Mouse (Mus musculus): ENCODE measurements around the gene Arhgap24. TPM values are rescaled to one million over a fixed set of nuclear protein-coding genes. Genes with fewer than 3 reads are reported as not detected.
"Not testable (repeated sequence)": the region's sequence is repeated elsewhere in the genome, so short reads cannot be mapped to it uniquely, and the experiment has no call there.

Gene Arhgap24
- total RNA-seq, 2 experiments from 2014 or later, result 17.2 to 33.0 TPM

DNA sequence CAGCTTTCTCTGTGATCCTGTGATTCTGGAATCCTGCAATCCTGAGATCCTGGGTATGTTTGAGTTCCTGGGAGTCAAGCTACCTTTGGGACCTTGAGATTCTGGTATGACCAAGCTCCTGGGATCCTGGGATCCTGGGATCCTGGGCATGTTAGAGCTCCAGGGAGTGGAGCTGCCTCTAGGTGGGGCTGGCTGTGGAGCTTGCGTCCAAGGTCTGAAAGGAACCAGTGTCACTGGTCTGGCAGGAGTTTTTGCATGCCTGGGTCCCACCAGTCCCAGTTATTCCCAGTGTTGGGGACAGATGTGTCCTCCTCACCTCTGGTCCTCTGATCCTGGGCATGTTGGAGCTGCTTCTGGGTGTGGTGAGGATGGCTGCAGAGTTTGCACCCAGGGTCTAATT lies 372.6 kb downstream of the Arhgap24 start:
- DNase-seq, result no peak
- intact Hi-C loops (cut with DNase I), result no loop called here

DNA sequence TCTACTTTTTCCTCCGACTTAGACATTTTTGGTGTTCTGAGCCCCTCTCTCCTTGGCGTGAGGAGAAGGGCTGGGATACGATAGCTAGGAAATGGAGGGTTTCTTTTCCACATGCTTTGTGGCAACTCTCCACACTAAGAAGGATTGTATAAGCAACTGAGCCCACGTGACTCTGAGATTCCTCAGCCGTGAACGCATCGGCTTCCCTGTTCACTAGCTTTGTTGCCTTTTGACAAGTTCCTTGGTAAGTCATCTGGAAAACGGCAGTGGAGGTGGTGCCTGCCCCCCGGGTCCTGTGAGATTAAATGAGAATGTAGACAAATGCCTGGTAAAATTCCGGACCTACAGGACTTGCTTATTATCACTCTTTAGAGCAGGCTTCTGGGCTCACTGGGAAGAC lies 374.6 kb downstream of the Arhgap24 start:
- DNase-seq, result no peak
- intact Hi-C loops (cut with DNase I), result no loop called here

DNA sequence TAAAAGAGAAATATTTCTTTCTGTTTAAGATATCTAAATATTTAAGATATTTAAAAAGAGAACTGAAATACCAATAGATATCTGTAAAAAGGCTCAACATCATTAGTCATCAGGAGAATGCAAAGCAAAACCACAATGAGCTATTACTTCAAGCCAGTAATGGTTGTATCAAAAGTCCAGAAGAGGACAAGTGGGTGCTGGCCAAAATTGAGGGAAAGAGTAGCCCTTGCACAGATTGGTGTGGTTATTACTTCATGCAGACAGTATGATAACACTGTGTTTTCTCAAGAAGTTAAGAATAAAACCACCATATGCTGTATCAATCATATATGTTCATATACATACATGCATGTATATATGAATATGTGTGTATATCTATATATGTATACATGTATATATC lies 376.9 kb downstream of the Arhgap24 start:
- no peak for DNase-seq
- intact Hi-C loops (cut with DNase I), result no loop called here

DNA sequence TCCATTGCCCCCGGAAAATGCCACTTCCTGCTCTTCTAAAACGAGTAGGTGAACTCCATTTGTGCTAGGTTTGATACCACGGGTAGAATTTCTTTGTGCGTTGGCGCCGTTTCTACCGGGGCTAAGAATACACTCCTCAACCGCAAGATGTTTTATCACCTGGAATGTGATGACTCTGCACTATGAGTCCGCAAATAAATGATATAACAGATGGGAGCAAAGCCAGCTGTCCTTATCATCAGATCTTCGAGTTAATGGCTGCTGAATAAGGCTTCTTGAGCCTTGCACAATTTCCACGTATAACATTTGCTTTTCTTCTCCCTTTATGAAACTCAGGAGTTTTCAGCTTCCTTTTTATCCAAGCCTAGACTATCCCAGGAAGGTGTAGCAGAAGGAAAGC lies 378.6 kb downstream of the Arhgap24 start:
- intact Hi-C loops (cut with DNase I), result no loop called here
- no peak for DNase-seq

DNA sequence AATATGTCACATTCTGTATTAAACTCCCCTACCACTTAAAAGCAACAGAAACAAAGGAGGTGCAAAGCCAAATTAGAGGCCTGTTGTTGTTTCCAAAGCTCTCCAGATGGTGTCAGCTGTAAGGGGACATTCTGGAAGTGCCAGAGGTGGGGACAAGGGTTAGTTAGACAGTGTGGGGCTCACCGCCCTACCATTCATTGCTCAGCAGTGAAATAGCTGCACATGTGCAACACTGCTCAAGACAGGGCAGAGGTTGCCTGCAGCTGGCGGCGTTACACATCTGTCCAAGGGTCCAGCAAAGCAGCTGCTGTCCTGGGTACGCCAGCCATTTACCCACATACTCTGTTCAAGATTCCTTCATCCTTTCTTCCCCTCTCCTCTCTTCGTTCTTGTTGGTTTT lies 387.0 kb downstream of the Arhgap24 start:
- DNase-seq, result no peak
- intact Hi-C loops (cut with DNase I), result no loop called here

DNA sequence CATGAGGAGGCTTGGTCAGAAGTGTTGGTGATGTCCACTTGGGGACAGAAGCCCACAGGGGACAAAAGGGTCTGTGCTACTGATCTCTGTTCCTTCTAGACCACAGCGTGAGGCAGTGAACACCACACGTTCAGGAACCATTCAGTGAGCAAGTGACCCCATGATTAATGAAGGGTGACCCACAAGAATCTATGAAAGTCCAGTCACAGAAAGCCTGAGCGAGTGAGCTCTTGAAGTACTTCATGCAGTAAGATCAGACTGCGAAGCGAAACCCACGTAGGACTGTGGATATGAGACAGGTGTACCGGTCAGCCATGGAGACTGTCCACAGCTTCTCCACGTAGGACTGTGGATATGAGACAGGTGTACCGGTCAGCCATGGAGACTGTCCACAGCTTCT lies 391.8 kb downstream of the Arhgap24 start:
- DNase-seq, result not testable (repeated sequence)
- intact Hi-C loops (cut with DNase I), result loop anchor here (5.0 kb wide), 1 partner anchor 106 kb away; no protein-coding TSS in a partner anchor

DNA sequence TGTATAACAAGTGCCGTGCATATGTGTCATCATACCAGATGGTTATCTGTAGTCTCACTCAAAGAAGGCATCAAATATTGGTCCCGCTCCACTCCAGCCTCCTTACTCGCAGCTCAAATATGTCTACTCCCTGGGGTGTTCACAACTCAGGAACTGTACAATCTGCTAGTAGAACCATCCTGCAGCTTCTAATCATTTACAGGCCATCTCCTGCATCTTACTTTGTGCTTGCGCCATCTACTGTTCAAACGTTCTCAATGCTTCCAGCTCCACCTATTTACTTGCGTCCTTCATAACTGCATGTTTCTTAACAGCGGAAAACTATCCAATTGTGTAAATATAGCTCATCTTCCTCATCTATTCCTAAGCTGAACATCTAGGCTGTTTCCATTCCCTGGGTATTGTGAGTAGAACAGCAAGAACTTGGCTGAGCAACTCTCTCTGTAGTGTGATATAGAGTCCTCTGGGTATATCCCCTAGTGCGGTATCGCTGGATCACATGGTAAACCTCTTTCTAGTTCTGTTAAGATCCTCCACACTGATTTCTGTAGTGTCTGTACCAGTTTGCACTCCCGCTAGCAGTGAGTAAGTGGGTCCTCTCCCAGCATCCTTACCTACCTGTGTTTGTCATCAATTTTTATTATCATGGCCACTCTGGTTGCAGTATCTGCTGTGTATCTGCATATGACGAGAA lies 393.6 kb downstream of the Arhgap24 start:
- DNase-seq, result peak; percentile 14 to 46
- intact Hi-C loops (cut with DNase I), result loop anchor here (2.0 to 5.0 kb wide), 4 partner anchors 107 to 727 kb away; no protein-coding TSS in a partner anchor

DNA sequence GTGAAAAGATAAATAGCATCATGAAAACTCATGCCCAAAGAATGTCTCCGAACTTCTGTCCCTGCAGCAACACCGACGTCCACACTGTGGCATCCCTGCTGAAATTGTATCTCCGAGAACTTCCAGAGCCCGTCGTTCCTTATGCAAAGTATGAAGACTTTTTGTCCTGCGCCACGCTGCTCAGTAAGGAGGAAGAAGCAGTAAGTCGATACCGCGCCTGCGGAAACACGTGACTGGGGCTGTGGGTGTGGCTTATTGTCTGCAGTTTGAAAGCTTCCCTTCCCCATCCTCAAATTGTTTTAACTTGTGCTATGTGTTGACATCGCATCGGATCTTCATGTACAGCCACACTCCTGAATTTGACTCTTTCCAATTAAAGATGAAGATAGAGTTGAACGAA lies 394.4 kb downstream of the Arhgap24 start:
- intact Hi-C loops (cut with DNase I), result loop anchor here (2.0 to 5.0 kb wide), 3 partner anchors 173 to 728 kb away; no protein-coding TSS in a partner anchor
- no peak for DNase-seq

DNA sequence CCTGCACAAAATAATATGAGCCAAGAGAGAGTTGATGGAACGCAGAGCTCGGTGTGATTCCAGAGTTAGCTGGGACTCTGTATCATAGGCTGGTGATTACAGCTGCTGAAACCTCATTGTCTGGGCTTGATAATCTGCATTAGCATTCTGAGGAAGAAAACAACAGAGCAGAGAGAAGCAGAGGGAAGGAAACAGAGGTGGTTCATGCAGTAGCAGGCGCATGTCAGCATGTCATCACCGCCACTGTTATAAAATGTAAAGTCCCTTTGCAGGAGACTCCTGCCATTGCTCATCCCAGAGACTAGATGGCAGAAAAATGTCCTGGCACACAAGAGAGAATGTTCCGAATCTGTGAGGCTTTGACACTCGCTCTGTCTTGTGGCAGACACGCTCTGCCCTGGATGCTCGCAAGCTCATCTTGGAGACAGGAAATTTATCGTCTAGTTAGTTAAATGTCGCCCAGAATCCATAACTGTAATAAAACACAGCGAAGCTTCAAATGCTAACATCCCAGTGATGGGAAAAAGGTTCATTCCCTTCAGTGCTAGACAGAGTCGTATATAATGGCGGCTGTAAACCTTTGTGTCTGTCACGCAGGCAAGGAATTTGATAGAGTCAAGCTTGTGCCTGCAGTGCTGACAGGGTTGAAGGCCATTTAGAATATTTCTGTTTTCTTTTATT lies 407.4 kb downstream of the Arhgap24 start:
- DNase-seq, result no peak

DNA sequence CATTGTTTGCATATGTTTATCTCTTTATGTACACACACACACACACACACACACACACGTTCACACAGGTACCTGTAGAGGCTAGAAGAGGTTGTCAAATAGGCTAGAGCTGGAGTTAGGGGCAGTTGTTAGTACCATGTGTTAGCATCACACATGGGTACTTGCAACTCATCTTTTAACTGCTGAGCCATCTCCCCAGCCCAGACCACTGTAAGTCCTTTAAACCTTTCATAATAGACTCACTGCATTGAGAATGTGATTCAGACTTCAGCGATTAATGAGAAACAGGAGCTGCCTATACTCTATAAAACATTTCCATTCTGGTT lies 407.9 kb downstream of the Arhgap24 start:
- intact Hi-C loops (cut with DNase I), result no loop called here
- no peak for DNase-seq

More for the DNA sequence above, 407.4 kb downstream of the Arhgap24 start:
- intact Hi-C loops (cut with DNase I), result no loop called here

DNA sequence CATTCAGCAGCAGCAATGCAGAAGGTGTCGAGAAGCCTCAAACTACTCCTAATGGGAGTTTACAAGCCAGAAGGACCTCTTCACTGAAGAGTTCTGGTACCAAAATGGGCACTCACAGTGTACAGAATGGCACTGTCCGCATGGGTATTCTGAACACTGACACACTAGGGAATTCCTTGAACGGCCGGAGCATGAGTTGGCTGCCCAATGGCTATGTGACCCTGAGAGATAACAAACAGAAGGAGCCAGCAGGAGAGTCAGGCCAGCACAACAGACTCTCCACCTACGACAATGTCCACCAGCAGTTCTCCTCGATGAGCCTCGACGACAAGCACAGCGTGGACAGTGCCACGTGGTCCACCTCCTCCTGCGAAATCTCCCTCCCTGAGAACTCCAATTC lies 411.0 kb downstream of the Arhgap24 start:
- intact Hi-C loops (cut with DNase I), result no loop called here
- no peak for DNase-seq

DNA sequence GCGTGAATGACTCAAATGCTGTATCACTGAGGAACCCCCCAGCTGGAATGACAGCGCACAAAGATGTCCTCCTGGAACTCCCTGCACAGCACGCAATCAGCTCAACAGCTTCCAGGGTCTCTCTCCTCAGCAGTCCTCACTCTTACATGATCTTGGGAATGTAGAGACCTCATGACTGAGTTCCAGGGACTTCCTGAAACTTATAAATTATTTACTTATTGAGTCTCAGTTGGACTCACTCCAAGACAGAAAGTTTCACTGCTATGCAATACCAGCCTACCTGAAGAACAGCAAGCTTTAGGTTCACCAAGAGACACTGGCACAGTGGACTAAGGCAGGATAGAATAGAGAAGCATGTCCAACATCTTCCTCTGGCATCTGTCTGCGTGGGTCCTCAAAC lies 417.1 kb downstream of the Arhgap24 start:
- DNase-seq, result no peak
- intact Hi-C loops (cut with DNase I), result no loop called here

DNA sequence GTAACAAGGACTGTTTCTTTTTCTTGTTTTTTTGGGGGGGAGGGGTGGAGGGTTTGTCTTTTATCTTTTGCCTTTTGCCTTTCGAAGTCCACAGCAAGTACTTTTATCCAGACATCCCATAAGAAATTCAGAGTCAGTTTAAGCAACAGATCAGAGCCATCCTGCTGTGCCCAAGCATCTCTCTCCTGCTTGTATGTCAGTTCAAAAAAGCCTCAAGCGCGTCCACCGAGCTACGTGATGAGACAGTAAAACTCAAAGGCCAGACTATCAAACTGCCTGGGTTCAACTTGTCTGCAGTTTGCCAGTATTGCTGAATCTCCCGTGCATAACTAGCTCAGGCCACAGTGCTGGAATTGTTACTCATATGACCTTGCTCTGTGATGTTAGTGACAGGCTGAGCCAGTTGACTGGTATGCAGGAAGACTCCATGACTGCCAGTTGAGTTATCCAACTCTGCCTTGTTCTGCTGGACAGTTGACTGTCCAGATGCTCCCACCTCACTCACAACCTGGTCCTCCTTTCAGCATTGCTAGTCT lies 418.6 kb downstream of the Arhgap24 start:
- intact Hi-C loops (cut with DNase I), result no loop called here

DNA sequence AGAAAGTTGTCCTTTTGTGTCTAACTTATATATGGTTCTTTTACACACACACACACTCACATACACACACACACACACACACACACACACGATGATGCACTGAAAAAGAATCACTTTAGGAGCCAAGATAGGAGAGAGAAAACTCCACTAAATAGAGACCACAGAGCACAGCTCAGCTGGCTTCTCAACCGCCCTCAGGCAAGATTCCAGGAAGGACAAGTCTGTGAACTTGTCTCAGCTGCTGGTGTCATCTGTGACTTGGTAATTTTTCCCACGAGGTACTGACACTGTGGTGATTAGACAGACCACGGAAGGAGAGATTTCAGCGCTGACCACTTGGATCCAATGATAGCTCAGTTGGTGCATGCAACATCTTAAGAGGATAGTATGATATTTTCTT lies 420.0 kb downstream of the Arhgap24 start:
- intact Hi-C loops (cut with DNase I), result no loop called here
- DNase-seq, result no peak

More for the DNA sequence above, 418.6 kb downstream of the Arhgap24 start:
- DNase-seq, result no peak

DNA sequence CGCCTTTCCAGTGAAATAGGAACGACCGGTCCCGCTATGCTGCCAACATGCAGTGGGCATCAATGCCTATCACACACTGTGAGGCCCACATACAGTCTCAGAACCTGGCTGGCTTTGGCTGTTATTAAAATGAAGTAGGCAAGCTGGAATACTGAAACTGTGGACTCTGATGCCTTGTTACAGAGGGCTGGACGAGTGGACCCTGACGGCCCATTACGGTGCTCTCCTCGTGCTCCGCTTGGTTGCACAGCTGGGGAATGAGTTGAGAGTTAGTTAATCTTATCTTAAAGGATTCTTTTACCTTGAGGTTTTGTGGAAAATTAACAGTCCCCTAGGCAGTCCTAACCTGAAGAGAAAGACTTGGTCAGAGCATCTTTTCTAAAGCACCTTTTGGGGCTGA lies 422.3 kb downstream of the Arhgap24 start:
- intact Hi-C loops (cut with DNase I), result no loop called here
- DNase-seq, result no peak

DNA sequence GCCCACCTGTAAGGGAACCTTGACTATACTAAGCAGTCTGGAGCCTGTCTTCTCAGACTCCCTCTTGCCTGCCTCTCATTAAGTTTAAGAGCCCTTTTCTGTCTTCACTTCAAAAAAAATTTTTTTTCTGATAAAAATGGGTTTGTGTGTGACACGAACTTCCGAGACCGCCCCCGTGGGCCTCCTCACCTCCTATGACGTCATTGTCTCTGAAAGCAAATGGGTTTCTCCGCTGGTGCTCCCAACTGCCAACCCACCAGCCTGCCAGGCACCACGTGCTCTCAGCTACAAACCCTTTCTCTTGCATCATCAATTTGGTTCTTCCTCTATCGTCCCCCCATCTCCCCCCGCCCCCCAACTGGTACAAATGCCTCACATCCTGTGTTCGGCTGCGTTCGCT lies 422.9 kb downstream of the Arhgap24 start:
- intact Hi-C loops (cut with DNase I), result no loop called here
- DNase-seq, result no peak

DNA sequence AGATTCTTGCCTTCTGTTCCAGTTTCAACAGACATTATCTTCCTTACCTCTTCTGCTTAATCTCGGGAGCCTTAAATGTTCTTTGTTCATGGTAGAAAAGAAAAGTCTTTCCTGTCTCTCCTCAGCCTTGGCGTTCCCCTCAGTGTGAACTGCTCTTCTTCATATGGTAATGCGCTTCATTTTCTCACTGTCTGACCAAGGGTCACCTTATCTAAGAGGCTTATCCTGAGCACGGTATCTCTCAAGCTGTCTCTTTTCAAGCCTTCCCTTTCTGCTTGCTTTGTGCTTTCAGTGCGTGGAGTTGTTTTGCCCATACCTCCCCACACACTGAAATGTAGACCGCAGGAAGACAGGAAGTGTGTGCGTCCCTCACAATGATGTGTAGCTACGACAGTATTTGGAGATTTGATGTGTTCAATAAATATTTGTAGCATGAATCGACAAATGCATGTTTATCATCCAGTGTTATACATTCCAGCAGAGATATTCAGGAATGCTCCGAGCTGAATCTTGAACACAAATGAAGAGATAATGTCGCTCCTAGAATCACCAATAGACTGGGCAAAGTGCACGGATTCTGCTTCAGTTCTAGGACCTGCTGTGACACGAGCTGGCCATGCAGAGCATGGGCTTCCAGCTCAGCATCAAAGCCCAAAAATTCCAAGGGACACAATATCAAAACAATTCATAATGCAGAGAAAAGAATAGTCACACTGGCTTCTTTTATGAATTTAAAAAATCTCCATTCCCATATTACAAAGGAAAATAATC lies 424.4 kb downstream of the Arhgap24 start:
- no peak for DNase-seq
- intact Hi-C loops (cut with DNase I), result no loop called here

DNA sequence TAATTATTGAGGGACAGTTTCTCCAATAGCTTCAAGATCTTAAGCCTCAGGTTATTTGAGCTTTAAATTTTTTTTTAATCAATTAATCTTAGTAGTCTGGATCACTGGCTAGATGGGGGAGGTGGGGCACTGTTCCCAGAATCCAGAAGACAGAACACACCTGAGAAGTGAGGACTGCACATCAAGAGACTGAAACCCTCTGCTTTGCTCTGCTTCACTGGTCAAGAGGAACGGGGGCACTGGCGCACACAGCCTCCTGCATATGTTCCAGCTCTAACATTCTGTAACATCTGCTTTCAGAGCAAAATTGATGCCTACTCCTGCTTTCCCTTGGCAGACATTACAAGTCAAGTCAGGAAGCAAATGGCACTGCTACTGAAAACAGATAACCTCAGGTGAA lies 439.0 kb downstream of the Arhgap24 start:
- intact Hi-C loops (cut with DNase I), result no loop called here
- no peak for DNase-seq

DNA sequence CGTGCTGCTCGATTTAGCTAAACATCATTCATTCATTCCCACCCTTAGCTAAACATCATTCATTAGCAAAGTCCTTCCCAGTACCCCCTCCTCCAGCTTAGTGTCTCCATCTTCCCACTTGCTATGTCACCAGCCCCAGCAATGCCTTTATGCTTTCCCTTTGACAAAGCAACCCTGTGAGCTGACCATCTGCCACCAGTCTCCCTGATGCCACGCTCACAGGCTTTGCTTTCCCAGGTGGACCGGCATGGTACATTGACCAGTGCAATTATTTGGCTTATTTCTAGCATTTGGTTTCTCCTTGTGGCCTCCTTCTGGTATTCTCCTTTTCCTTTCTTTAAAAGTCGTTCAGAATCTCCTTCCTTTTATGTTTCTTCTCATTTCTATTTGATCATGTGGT lies 445.6 kb downstream of the Arhgap24 start:
- intact Hi-C loops (cut with DNase I), result no loop called here
- DNase-seq, result no peak

DNA sequence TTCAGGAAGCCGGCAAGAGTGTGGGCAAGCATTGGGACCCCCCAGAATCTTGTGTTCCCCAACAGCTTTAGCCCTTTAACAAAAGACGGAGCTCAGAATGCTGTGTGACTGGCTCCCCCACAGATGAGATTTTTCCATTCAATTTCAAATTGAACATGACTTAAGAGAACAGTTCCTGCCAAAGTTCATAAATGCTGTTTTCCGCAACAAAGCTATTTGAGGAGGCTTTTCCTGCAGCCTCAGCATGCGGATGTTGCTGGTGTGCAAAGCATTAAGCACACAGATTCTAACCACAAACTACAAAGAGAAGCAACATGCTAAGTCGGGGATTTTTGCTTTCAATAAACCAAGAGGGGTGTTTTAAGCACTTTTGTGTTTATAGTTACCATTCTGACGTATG lies 449.0 kb downstream of the Arhgap24 start:
- intact Hi-C loops (cut with DNase I), result no loop called here
- DNase-seq, result no peak

DNA sequence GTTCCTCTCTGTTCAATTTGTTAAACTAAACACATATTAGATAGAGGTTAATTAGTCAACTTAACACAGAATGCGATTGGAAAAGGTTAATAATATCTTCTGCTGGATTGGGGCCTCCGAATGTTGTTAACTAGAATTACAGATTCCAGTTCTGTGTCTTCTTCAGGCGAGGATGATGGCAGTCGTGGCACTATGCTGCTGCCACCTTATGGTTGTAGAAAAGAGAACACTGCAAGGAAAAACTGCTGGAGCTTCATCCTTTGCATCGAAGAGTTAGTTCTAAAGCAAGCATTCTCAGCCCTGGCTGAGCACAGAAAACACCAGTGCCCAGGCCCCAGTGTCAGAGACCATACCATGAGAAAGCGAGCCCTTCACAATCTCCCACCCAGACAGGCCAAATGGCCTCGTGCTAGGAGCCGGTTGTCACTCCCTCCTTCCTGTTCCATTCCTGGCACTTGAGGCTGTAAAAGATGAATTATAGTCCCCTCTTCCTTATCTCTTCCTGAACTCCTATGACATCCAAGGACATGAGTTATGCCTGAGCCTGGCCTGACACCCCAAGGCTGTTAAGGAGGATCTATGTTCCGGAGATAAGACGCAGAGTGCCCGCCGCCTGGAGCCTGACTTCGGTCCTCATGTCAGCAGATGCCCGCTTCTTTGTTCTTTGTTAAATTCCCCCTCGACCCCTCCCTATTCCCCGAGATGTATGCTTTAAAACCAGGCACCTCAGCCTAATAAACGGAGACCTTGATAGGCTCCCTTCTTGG lies 462.9 kb downstream of the Arhgap24 start:
- intact Hi-C loops (cut with DNase I); DNase-seq: not testable (repeated sequence)

Measured in heart, postnatal 36 days (tissue).